Mouse (Mus musculus) heart, embryonic 14.5 days (tissue): ENCODE measurements around the gene Fads6. TPM values are rescaled to one million over a fixed set of nuclear protein-coding genes. Genes with fewer than 3 reads are reported as not detected.
A peak's percentile ranks its signal among the peaks of the same experiment; 100 is the strongest.

ENCODE experiments used
- ATAC-seq: fragments of 200-750 bp; cut with Nextera tagmentation; 2 replicates; pipeline ENCODE4 v1.8.0; 2017; ENCODE audit warnings: low read depth, moderate TSS enrichment; ENCODE audit not compliant: insufficient number of reproducible peaks, insufficient read depth, low FRiP score
- H3K27ac ChIP-seq, 2 experiments: fragments of 200-500 bp in 1 of 2; fragments of 300-500 bp in 1 of 2; sonication (generic) in 1 of 2; replicated peaks in 1 of 2; 2 replicates each; pipeline ENCODE4 v1.5.1; 2012 to 2014; ENCODE audit warnings: low read depth in 2 of 2, low read length in 2 of 2, control low read depth in 1 of 2, mild to moderate bottlenecking in 1 of 2, mixed read lengths in 1 of 2; ENCODE audit not compliant: control insufficient read depth in 1 of 2, insufficient read depth in 1 of 2
- H3K27me3 ChIP-seq: fragments of 300-500 bp; sonication (generic); 2 replicates; pipeline ENCODE4 v1.6.1; 2014; ENCODE audit warnings: mild to moderate bottlenecking, low read length, control low read depth; ENCODE audit not compliant: control insufficient read depth, insufficient read depth
- H3K36me3 ChIP-seq: fragments of 300-500 bp; sonication (generic); 2 replicates; pipeline ENCODE4 v1.6.1; 2014; ENCODE audit warnings: mild to moderate bottlenecking, control low read depth, low read length, mixed read lengths; ENCODE audit not compliant: control insufficient read depth, insufficient read depth
- H3K4me1 ChIP-seq, 2 experiments: fragments of 200-500 bp in 1 of 2; fragments of 300-500 bp in 1 of 2; sonication (generic) in 1 of 2; 2 replicates each; pipeline ENCODE4 v1.6.1; 2012 to 2014; ENCODE audit warnings: low read length in 2 of 2, control low read depth in 1 of 2, mixed read lengths in 1 of 2; ENCODE audit not compliant: control insufficient read depth in 2 of 2, insufficient read depth in 2 of 2
- H3K4me2 ChIP-seq: fragments of 300-500 bp; sonication (generic); 2 replicates; pipeline ENCODE4 v1.6.1; 2014; ENCODE audit warnings: mild to moderate bottlenecking, low read length
- H3K4me3 ChIP-seq, 2 experiments: fragments of 200-500 bp in 1 of 2; fragments of 300-500 bp in 1 of 2; sonication (generic) in 1 of 2; 2 replicates each; pipeline ENCODE4 v1.5.1; 2012 to 2014; ENCODE audit warnings: low read length in 2 of 2, mild to moderate bottlenecking in 2 of 2, control low read depth in 1 of 2, low read depth in 1 of 2, moderate library complexity in 1 of 2; ENCODE audit not compliant: control insufficient read depth in 1 of 2, insufficient read depth in 1 of 2
- H3K9ac ChIP-seq: fragments of 300-500 bp; sonication (generic); 2 replicates; pipeline ENCODE4 v1.6.1; 2014; ENCODE audit warnings: mild to moderate bottlenecking, low read length
- H3K9me3 ChIP-seq: fragments of 300-500 bp; sonication (generic); 2 replicates; pipeline ENCODE4 v1.6.1; 2016; ENCODE audit warnings: low read length, control low read depth; ENCODE audit not compliant: control insufficient read depth
- WGBS: fragments of 180-500 bp; shearing (Covaris S2); extraction: QIAGEN DNeasy Blood & Tissue Kit; methylation state at CpG from one replicate; pipeline ENCODE4 v1.1.7; 2014; 5-methylcytosine and 5-hydroxymethylcytosine counted together
- polyA plus RNA-seq: library from polyadenylated mRNA; unstranded; fragments of >200 nt; fragmentation: Nextera tagmentation; extraction: Ambion mirVana; gene quantifications from 2 replicates; pipeline ENCODE4 v1.2.1, GENCODE M21; 2014

Gene Fads6
- polyA plus RNA-seq, 1 experiment from 2014 or later, result 1.2 TPM

GRCm38 (mm10) chr11:115318245-115319027, 21.0 kb upstream of the Fads6 start:
- WGBS, result 6% methylated on average over 63 of the region's 63 CpGs
- H3K36me3 ChIP-seq, result no peaks in the 10 kb centered on the region
- no peak overlapping the region for H3K27ac ChIP-seq
- peaks cover 97% of the 10 kb centered on the region for H3K27me3 ChIP-seq
- no peaks in the 10 kb centered on the region; a peak in 1 of 4 replicates for H3K4me1 ChIP-seq
- H3K4me3 ChIP-seq, result no peak overlapping the region
- ATAC-seq, result no peak
- H3K4me2 ChIP-seq, result 0 out of 2 replicates have a peak overlapping the region, but pooled peaks have one; percentile 1
- H3K9me3 ChIP-seq, result no peaks in the 10 kb centered on the region
- H3K9ac ChIP-seq, result no peak overlapping the region

GRCm38 (mm10) chr11:115317204-115317603, 19.7 kb upstream of the Fads6 start:
- Histone ChIP-seq H3K27ac (no peak overlapping the region), H3K4me3 (no peak overlapping the region), H3K9me3 (no peaks in the 10 kb centered on the region), H3K27me3 (peaks cover 93% of the 10 kb centered on the region), H3K9ac (no peak overlapping the region), H3K36me3 (no peaks in the 10 kb centered on the region), H3K4me1 (no peaks in the 10 kb centered on the region; a peak in 1 of 4 replicates), H3K4me2 (no peak overlapping the region)
- WGBS, result 55% methylated on average over 7 of the region's 7 CpGs
- no peak for ATAC-seq

GRCm38 (mm10) chr11:115314249-115314648, 16.8 kb upstream of the Fads6 start:
- H3K27ac ChIP-seq, result no peak overlapping the region
- no peak overlapping the region for H3K4me3 ChIP-seq
- ATAC-seq, result no peak
- H3K4me1 ChIP-seq, result peaks cover 0 to 4% of the 10 kb centered on the region in 2 experiments; a peak in 2 of 4 replicates
- 35% methylated on average over 2 of the region's 2 CpGs for WGBS
- H3K4me2 ChIP-seq, result no peak overlapping the region
- no peaks in the 10 kb centered on the region for H3K9me3 ChIP-seq
- peaks cover 66% of the 10 kb centered on the region for H3K27me3 ChIP-seq
- no peak overlapping the region for H3K9ac ChIP-seq
- H3K36me3 ChIP-seq, result no peaks in the 10 kb centered on the region

DNA sequence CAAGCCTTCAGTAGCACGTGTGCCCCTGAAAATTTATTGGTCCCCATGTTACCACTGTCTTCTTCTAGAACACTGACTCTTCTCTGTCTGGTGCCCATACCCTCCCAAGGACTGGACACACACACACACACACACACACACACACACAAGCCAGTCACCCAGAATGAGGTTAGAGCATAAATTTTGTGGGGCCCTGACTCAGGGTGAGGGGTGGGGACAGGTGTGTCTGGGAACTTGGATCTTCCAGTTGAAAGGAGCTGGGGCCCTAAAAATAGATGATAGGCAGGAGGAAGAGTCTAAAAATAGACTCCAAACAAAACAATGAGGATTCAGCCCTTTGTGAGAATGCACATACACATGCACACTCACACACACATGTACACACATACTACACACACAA, 11.3 kb upstream of the Fads6 start:
- Histone ChIP-seq H3K4me1 (peaks cover 6 to 13% of the 10 kb centered on the region in 2 experiments; a peak in 3 of 4 replicates), H3K27ac (no peak overlapping the region), H3K4me3 (no peak overlapping the region), H3K36me3 (no peaks in the 10 kb centered on the region), H3K27me3 (peaks cover 12% of the 10 kb centered on the region), H3K9ac (no peak overlapping the region), H3K9me3 (no peaks in the 10 kb centered on the region), H3K4me2 (no peak overlapping the region)
- 57% methylated on average over 1 of the region's 1 CpGs for WGBS
- ATAC-seq, result no peak

DNA sequence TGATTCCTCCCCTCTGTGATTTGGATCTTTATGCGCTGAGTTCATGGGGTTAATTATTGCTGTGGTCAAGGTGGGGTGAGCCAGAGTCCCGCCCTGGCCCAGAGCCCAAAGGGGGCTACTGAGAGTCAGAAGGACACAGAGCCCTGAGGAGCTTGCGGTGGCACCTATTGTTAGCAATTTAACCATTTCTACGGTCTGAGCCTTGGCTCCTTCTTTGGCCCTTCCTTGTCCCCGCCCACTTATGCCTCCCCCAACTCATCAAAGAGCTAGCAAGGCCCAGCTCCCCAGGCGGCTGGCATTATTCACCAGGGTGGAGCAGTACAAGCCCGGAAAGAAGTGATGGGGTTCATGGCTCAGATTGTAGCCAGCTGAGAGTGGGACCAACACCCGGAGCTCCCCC, 9.4 kb upstream of the Fads6 start, which contains the start of gene Otop2:
Gene Otop2 (plus strand): TSS at position 301 of the 400 bp plus-strand sequence.
- Histone ChIP-seq H3K27me3 (0 out of 2 replicates have a peak, but pooled peaks cover 1% of the 10 kb centered on the region), H3K36me3 (no peaks in the 10 kb centered on the region), H3K27ac (no peak within 1 kb of the TSS), H3K9me3 (no peaks in the 10 kb centered on the region), H3K4me2 (no peak within 1 kb of the TSS), H3K4me1 (peaks cover 6 to 13% of the 10 kb centered on the region in 2 experiments; a peak in 3 of 4 replicates), H3K9ac (no peak within 1 kb of the TSS), H3K4me3 (no peak within 1 kb of the TSS)
- 49% methylated on average over 8 of the region's 8 CpGs for WGBS
- no peak for ATAC-seq

- H3K36me3 ChIP-seq, result no peaks in the 10 kb centered on the region
- H3K27ac ChIP-seq, result no peak overlapping the region
- H3K9me3 ChIP-seq, result no peaks in the 10 kb centered on the region
- no peak overlapping the region for H3K4me3 ChIP-seq
- no peak overlapping the region for H3K4me2 ChIP-seq
- H3K9ac ChIP-seq, result no peak overlapping the region
- H3K27me3 ChIP-seq, result peaks cover 5% of the 10 kb centered on the region
- 55% methylated on average over 8 of the region's 8 CpGs for WGBS
- ATAC-seq, result no peak
- peaks cover 0 to 2% of the 10 kb centered on the region in 2 experiments; a peak in 1 of 4 replicates for H3K4me1 ChIP-seq
Measured at GRCm38 (mm10) chr11:115303167-115303566, 5.7 kb upstream of the Fads6 start.

- H3K4me1 ChIP-seq, result peaks cover 2 to 4% of the 10 kb centered on the region in 2 experiments; a peak in 1 of 4 replicates
- no peak overlapping the region for H3K9ac ChIP-seq
- peaks cover 12% of the 10 kb centered on the region for H3K27me3 ChIP-seq
- H3K9me3 ChIP-seq, result no peaks in the 10 kb centered on the region
- H3K4me2 ChIP-seq, result no peak overlapping the region
- WGBS, result 83% methylated on average over 2 of the region's 2 CpGs
- no peak for ATAC-seq
- H3K4me3 ChIP-seq, result no peak overlapping the region
- H3K27ac ChIP-seq, result no peak overlapping the region
- H3K36me3 ChIP-seq, result no peaks in the 10 kb centered on the region
Measured at GRCm38 (mm10) chr11:115301351-115301750, 3.9 kb upstream of the Fads6 start.
